Mouse (Mus musculus): Measurements from ENCODE around the gene Jag2.

- TF ChIP-seq CTCF (conservative IDR thresholded peaks at IDR 0.05; ENCODE audit: low read length) (no peak), POU5F1 (IDR thresholded peaks at IDR 0.05; ENCODE audit: borderline replicate concordance, low read length) (no peak), NANOG (IDR thresholded peaks at IDR 0.05; ENCODE audit: borderline replicate concordance, low read length) (no peak)
These were observed 61.1 kb downstream of the Jag2 start, which contains the start of gene Gpr132 for GRCm38 (mm10) chr12:112868178-112869087.

Measured in E14TG2a.4 (cell line).